Mouse (Mus musculus): ENCODE results near the gene Tenm4. TPM values are rescaled to one million over a fixed set of nuclear protein-coding genes. Genes with fewer than 3 reads are reported as not detected.

The Tenm4 gene
- total and polyA plus RNA-seq, 3 experiments = 9.2 to 15.2 TPM; not detected in 1

DNA sequence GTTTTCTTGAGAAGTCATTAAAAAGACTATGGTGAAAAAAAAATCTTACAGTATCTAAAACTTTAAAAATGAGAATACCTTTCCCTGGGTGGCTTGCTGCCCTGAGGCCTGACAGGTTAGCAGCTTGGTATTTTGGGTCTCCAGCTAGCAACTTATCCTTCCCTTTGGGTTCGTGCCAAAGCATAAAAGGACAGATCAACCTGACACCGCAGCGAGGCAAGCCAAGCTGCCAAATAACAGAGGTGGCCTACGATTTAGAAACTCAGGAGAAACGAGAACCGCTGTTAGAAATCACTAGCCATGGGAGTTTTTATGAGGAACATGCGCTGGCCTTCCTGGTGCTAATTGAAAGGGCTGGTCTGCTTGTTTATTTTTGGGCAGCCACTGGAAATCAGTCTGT is 571.2 kb downstream of the Tenm4 start:
- no peak for TF ChIP-seq POLR2AphosphoS2 (IDR thresholded peaks at IDR 0.05; ENCODE audit: low read length)
- no peak for TF ChIP-seq SIN3A (IDR thresholded peaks at IDR 0.05; ENCODE audit: low read length)
- TF ChIP-seq USF1 (IDR thresholded peaks at IDR 0.05; ENCODE audit: low read depth, low read length) = no peak
- no peak for TF ChIP-seq MYC (IDR thresholded peaks at IDR 0.05; ENCODE audit: low read depth, low read length)
- no peak for TF ChIP-seq JUND (IDR thresholded peaks at IDR 0.05; ENCODE audit: low read depth, low read length)
- no peak for TF ChIP-seq SMC3 (IDR thresholded peaks at IDR 0.05; ENCODE audit: low read depth, low read length)
- TF ChIP-seq MAFK (IDR thresholded peaks at IDR 0.05; ENCODE audit: borderline replicate concordance, low read depth, low read length) = no peak
- no peak for TF ChIP-seq CHD2 (IDR thresholded peaks at IDR 0.05; ENCODE audit: low read length)
- TF ChIP-seq NRF1 (IDR thresholded peaks at IDR 0.05; ENCODE audit: insufficient read depth, low read depth, low read length, poor library complexity, severe bottlenecking) = no peak
- Histone ChIP-seq H3K27me3 (ENCODE audit: control insufficient read depth in 1 of 2, insufficient read depth in 2 of 2, low read length in 2 of 2) (no peaks in the 10 kb centered on the region), H3K9me3 (replicated peaks; ENCODE audit: insufficient read depth, low read length) (no peaks in the 10 kb centered on the region), H3K36me3 (ENCODE audit: control insufficient read depth in 1 of 2, insufficient read depth in 2 of 2, low read length in 2 of 2) (no peaks in the 10 kb centered on the region), H3K27ac (ENCODE audit: control insufficient read depth, low read depth, low read length) (no peak overlapping the region), H3K4me1 (ENCODE audit: control insufficient read depth in 1 of 2, insufficient read depth in 2 of 2, low read length in 2 of 2) (no peaks in the 10 kb centered on the region), H3K4me3 (ENCODE audit: control insufficient read depth in 1 of 2, insufficient read depth in 1 of 2, low read depth in 2 of 2, low read length in 2 of 2) (no peak overlapping the region), H3K79me2 (ENCODE audit: control insufficient read depth, insufficient read depth, low read length, poor library complexity) (no peaks in the 10 kb centered on the region), H3K9ac (ENCODE audit: control insufficient read depth, low read depth, low read length, poor library complexity, severe bottlenecking) (no peak overlapping the region)
- no peak for DNase-seq (ENCODE audit: low read depth, low spot score)

GRCm38 (mm10) chr7:96745956-96746355 is 574.9 kb downstream of the Tenm4 start:
- no peaks in the 10 kb centered on the region for H3K79me2 ChIP-seq (ENCODE audit: control insufficient read depth, insufficient read depth, low read length, poor library complexity)
- H3K4me3 ChIP-seq (ENCODE audit: control insufficient read depth in 1 of 2, insufficient read depth in 1 of 2, low read depth in 2 of 2, low read length in 2 of 2) = no peak overlapping the region
- DNase-seq (ENCODE audit: low read depth, low spot score) = no peak
- TF ChIP-seq CTCF (IDR thresholded peaks at IDR 0.05 in 2 of 3, conservative IDR thresholded peaks at IDR 0.05 in 1 of 3; ENCODE audit: control insufficient read depth in 1 of 3, insufficient read depth in 1 of 3, low read depth in 2 of 3, low read length in 3 of 3, poor library complexity in 1 of 3, severe bottlenecking in 1 of 3) (no peak), GATA1 (IDR thresholded peaks at IDR 0.05; ENCODE audit: low read depth, low read length) (no peak), USF2 (IDR thresholded peaks at IDR 0.05; ENCODE audit: borderline replicate concordance in 1 of 2, insufficient read depth in 1 of 2, low read depth in 1 of 2, low read length in 2 of 2) (no peak), ZMIZ1 (IDR thresholded peaks at IDR 0.05; ENCODE audit: low read depth, low read length) (no peak), MAZ (IDR thresholded peaks at IDR 0.05; ENCODE audit: low read depth, low read length) (no peak), POLR2AphosphoS2 (IDR thresholded peaks at IDR 0.05; ENCODE audit: low read length) (no peak), TAL1 (IDR thresholded peaks at IDR 0.05; ENCODE audit: low read length) (no peak), MAX (IDR thresholded peaks at IDR 0.05; ENCODE audit: low read length) (no peak), POLR2AphosphoS5 (IDR thresholded peaks at IDR 0.05; ENCODE audit: borderline replicate concordance, low read depth, low read length) (no peak), MXI1 (IDR thresholded peaks at IDR 0.05; ENCODE audit: low read depth, low read length) (no peak), ZNF384 (IDR thresholded peaks at IDR 0.05; ENCODE audit: low read depth, low read length) (no peak), E2F4 (IDR thresholded peaks at IDR 0.05; ENCODE audit: borderline replicate concordance, low read depth, low read length) (no peak), USF1 (IDR thresholded peaks at IDR 0.05; ENCODE audit: low read depth, low read length) (no peak), POLR2A (IDR thresholded peaks at IDR 0.05; ENCODE audit: control insufficient read depth in 1 of 2, insufficient read depth in 1 of 2, low read depth in 1 of 2, low read length in 2 of 2, poor library complexity in 1 of 2) (no peak), CHD2 (IDR thresholded peaks at IDR 0.05; ENCODE audit: low read length) (no peak), NRF1 (IDR thresholded peaks at IDR 0.05; ENCODE audit: insufficient read depth, low read depth, low read length, poor library complexity, severe bottlenecking) (no peak), NELFE (IDR thresholded peaks at IDR 0.05; ENCODE audit: low read depth, low read length) (no peak)
- no peaks in the 10 kb centered on the region for H3K27me3 ChIP-seq (ENCODE audit: control insufficient read depth in 1 of 2, insufficient read depth in 2 of 2, low read length in 2 of 2)
- no peaks in the 10 kb centered on the region for H3K9me3 ChIP-seq (replicated peaks; ENCODE audit: insufficient read depth, low read length)
- H3K36me3 ChIP-seq (ENCODE audit: control insufficient read depth in 1 of 2, insufficient read depth in 2 of 2, low read length in 2 of 2) = no peaks in the 10 kb centered on the region
- no peak overlapping the region for H3K27ac ChIP-seq (ENCODE audit: control insufficient read depth, low read depth, low read length)
- H3K9ac ChIP-seq (ENCODE audit: control insufficient read depth, low read depth, low read length, poor library complexity, severe bottlenecking) = no peak overlapping the region
- no peaks in the 10 kb centered on the region; a peak in 1 of 4 replicates for H3K4me1 ChIP-seq (ENCODE audit: control insufficient read depth in 1 of 2, insufficient read depth in 2 of 2, low read length in 2 of 2)
